Mouse (Mus musculus) retina, adult 2 months (tissue): ENCODE data around the gene Ttll4.

Experiments used
- DNase-seq: peaks from one replicate; pipeline ENCODE4 v3.0.0-alpha.2; 2012; ENCODE audit warnings: low read depth, low spot score

The Ttll4 gene

DNA sequence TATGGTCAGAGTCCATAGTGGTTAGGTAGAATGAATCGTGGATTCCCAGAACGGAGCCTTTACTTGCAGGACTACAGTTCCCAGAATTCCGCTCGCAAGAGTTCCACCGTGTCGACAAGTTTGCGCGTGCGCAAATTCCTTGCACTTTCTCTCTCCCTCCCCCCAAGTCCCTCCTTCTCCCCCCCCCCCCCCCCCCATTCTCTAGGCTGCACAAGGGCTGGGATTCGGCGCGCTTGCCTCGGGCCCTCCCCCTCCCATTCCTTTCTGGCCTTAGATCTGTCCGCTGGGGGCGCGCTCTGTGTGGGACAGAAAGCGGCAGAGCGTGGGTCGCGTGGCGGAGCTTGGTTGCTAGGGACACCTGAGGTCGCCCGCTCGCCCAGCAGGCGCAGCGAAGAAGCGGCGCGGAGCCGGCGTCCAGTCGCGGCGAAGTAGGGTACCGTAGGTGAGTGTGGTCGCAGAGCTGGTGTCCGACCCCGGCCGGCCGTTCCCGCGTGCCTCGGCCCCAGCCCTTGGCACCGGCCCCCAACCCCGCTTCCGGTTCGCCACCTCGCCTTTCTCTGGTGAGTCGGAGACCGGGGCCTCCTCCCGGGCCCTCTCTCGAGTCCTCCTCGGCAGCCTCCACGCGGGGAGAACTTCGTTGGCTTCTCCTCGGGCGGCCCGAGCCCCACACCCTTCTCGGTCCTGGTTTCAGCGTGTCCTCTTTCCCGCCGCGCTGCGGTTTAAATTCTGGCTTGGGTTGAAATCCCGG, at the start of gene Ttll4:
Gene Ttll4, plus strand, starts transcription at position 298 of the 748 bp plus-strand sequence.
- peak; percentile 96 for DNase-seq

DNA sequence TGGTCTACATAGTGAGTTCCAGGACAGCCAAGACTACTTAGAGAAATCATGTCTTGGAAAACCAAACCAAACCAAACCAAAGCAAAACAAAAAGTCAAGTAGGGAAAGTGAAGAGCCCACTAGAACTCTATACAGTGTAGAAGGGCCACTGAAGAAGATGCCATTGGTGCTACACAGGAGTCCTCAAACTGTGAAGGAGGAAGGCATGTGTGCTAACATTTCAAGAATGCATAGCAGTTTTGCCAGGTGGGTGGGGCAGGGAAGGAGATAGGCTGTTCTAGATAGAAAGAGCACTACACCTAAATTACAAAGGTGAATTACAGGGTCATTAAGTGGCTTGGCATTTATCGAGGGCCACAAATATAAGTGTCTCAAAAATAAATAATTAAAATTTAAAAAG, 37.4 kb upstream of the Ttll4 start:
- no peak for DNase-seq

DNA sequence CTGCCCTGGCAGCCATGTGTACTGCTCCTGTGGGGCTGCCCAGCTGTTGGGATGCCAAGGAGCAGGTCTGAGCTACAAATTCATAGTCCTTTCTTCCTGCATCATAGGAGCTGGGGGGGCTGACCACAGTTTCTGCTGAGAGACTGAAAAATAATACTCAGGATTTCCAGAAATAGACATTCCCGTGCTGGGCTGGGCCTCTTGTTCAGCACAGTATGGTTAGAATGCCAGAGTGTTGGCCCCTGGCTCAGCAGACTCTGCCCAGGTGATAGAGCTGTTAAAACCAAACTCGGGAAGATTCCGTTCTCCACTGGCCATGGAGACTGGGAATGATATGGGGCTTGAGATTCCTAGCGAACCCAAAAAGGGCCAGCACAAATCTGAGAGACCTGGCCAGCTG, 35.5 kb upstream of the Ttll4 start:
- DNase-seq, result no peak

DNA sequence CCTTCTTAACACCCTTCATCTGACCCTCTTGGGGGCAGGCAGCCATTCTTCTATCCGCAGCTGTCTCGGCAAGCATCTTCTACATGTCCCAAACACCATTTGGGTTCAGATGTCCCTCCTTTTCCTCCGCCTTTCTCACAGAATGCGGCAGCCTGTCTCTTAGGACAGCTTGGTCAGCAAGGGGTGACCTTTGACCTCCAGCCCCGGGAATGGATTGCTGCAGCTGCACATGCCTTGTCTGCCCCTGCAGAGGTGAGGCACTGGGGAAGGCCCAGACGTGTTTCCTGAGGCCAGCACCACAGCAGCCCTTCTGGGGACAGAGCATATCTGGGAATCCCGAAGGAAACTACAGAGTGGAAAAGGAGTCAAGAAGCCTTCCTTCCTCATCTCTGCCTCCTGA, 33.5 kb upstream of the Ttll4 start:
- DNase-seq, result no peak

DNA sequence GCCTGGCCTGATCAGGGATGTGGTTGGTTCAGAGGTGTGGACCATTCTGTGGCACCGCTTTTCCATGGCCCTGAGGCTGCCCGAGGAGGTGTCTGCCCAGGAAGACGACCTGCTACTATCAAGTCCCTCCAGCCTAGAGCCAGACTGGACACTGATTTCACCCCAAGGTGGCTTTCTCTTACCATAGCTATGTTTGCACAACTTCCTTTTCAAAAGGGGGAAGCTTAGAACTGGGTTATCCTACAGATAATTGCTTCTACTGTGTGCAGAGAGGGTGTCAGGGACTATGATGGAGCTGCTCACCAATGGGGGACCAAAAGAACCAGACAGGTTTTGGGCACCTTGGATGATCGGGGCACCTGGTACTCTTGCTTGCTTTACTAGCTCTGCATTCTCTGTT, 28.8 kb upstream of the Ttll4 start:
- no peak for DNase-seq

DNA sequence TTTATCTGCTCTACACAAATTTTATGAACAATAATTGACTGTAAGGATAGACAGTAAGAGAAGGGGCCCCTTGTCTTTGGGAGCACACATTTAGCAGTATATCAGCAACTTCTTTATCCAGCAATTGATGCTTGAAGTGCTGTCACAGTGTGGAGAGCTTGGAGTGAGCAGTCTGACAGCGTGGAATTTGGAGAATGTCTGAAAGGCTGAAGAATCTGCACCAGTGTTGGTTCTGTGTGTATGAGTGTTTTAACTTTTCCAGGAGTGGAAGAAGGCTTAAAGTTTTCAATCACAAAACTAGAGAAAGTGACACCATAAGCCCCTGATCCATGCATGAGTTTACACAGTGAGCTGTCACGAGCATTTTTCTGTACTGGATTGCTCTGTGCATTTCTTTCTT, 18.0 kb upstream of the Ttll4 start:
- no peak for DNase-seq

DNA sequence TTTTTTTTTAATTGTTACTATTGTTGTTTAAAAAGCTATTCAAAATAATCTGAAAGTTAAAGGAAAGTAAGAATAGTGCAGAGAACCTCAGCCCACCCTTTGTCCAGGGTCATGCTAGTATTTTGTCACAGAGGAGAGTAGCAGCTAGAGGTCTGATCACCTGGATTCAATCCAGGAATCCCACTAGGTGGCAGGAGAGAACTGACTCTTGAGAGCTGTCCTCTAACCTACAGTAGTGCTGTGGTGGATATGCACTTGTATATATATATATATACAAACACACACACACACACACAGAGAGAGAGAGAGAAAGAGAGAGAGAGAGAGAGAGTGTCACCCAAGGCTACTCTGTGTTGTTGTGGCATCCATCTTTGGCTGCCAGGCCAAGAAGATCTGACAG, 17.6 kb upstream of the Ttll4 start:
- no peak for DNase-seq

DNA sequence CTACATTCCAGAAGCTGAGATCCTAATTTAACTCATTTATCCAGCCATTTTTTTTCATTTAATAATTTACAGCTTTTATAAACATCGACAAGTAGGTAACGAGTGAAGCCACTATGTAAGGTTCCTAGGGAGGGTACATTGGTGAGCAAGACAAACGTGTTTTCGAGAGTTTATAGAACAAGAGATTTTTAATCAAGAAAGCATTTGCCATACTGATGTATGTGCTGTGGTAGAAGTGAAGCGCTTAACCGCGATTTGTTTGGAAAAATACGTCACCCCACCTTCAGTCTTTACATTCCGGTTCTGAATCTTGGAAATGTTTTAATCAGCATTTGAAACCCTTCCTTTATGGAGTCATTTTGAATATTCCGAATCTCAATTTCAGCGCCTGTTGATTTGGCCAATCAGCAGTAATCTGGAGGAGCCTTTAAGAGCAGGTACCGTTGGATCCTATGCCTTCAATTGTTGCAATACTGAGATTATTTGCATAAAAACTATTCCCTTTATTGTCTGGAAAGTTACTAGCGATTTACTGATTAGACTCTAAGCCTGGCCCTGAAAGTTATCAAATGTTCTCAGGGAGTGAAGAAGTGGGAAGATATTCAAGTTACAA, 814 bp downstream of the Ttll4 start:
- no peak for DNase-seq

DNA sequence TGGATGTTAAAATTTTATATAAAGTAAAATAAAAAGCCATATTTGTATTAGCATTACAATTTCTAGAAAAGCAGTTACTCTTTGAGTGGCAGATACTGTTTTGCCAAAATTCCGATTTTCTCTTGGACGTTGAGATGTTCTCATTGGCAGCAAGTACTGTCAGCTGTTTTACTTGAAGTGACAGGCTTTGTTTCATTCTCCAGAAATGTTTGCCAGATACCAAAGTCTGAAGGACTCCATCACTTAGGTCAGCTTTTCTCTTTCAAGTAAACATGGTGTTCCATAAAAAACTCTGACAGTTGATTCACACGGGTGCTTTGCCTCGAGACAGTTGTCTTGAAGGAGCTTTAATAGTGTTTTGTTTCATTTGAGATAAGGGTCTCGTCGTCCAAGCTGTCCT, 3.6 kb downstream of the Ttll4 start:
- no peak for DNase-seq

DNA sequence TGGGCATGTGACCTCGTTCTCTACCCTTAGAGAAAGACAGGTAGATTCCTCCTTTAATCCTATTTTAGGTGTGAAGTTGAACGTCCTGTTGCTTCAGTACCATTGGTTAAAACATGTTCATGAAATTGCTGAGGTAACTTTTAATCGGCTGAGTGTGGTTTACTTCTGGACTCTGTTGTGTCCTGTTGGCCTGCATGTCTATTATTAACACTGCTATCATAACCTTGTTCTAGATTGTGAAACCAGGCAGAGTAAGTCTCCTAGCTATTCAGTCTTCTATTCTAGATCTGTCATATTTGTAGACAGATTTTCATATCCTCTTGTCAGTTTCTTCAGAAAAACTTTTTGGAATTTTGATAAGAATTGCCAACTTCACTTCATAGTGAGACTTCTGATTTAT, 6.8 kb downstream of the Ttll4 start:
- no peak for DNase-seq

DNA sequence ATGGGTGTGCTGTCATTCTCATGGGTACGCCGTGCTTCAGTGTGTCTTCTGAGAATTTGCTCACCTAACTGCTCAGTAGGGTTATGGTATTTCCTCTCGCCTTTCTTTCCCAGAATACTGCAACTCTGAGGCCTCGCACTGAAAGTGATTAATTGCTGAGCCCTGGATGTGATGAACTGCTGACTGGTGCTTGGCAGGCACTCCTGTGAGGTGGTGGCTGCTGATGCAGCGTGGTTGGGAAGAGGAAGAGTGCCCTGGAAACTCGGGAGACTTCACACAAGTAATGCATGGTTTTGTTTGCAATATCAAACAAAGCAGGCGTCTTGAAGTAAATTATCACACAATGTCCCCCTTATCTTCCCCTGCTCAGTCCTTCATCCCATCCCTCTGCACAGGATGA, 11.2 kb downstream of the Ttll4 start:
- no peak for DNase-seq

DNA sequence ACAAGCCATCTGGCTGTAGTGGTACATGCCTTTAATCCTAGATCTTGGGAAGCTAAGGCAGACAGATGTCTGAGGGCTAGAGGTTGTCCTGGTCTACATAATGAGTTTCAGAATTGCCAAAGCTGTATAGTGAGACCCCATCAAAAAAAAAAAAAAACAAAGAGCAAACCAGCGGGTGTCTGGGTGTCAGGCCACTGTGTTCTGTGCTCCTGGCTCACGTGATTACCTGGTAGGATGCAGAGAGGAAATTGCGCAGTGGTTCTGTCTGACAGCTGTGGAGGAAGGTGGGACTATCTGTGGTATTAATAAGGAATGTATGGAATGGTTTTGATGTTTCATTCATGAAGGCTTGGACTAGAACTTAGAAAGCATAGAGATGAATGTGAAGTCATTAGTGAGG, 15.3 kb downstream of the Ttll4 start:
- no peak for DNase-seq

DNA sequence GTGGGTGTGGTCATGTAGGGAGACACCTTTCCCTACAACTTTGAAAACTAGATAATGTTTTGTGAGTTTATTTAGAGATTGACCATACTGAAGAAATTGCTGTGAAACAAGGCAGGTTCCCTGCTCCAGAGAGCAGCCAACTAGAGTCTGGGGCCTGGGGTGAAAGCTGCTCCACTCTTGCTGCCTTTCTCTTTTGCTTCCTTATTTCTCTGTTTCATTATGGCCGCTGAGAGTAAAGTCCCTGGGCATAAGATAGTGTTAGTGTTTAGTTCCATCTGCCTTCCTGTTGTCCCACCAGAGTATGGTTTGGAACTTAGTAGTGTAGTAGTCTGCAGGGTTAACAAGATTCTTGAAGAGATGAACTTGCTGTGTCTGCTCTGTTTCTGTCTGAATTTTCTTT, 16.3 kb downstream of the Ttll4 start:
- no peak for DNase-seq

DNA sequence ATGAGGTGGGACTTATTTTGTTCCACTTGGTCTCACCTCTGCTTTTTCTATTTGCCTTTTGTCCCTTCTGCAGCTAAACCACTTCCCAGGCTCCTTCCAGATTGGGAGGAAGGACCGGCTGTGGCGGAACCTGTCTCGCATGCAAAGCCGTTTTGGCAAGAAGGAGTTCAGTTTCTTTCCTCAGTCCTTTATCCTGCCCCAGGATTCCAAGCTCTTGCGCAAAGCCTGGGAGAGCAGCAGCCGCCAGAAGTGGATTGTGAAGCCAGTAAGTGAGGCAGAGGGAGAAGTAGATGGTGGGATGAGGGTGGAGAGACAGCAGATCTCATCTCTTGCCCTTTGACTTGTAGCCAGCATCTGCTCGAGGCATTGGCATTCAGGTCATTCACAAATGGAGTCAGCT, 25.6 kb downstream of the Ttll4 start:
- DNase-seq, result no peak

DNA sequence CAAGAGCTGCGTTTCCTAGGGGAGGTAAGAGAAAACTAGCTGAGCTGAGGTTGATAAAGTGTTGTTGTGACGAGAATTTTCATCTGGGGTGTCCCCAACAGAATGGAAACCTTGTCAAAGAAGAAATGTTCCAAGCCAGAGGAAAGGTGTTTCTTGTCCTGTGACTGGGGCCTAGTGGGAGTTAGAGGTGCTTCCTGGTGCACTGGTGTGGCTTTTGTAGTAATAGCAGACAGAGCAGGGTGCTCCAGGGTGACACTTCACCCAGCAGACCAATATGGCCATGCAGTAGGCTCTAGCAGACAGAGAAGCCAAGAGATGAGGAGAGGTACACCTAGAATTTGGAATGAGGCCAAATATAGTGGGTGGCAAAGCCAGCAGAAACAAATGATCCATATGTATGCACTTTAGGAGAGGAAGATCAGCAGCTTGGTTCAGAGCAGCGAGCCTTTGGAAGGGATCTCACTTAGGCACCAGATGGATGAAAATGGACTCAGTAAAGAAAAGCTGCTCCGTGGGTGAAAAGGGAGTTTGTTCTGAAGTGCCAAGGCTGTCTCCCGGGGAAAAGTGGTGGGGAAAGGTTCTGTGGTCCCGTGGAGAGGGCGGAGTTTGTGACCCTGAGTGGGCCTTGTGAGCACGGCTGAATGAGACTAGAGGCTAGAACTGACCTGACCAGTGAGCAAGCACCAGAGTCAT, 32.5 kb downstream of the Ttll4 start:
- no peak for DNase-seq

DNA sequence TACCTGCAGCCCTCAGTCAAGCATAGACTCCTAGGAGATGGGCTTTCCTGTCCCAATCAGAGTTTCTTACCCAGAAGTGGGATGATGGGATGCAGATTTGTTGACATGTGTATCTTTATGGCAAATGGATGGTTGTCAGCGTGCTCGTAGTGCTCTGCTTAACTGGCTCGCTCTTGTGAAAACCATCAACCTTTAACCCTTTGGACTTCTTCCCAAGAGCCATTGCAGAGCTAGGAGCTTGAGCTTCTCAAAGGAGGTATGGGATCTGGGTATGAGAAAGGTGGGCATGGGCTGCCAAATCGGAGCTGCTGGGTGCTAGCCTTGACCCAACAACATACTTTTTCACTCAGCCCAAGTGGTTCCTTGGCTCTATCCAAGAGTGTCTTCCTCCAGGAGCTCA, 34.3 kb downstream of the Ttll4 start:
- no peak for DNase-seq

DNA sequence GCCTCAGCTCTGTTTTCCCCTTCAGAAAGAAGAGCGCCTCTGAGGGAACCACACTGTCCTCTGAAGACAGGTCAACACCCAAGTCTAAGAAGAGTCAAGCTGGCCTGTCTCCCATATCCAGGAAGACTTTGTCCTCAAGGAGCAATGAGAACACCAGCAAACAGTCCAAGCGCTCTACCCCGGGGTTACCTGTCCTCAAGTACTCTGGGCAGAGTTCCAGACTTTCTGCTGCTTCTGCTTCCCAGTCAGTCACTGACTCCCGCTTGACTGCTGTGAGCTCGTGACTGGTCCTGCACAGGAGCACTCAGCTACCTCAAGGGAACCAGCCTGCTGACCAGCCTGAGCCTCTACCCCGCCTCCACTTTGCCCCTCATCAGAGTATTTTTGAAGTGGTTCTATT, 35.9 kb downstream of the Ttll4 start:
- DNase-seq, result no peak

DNA sequence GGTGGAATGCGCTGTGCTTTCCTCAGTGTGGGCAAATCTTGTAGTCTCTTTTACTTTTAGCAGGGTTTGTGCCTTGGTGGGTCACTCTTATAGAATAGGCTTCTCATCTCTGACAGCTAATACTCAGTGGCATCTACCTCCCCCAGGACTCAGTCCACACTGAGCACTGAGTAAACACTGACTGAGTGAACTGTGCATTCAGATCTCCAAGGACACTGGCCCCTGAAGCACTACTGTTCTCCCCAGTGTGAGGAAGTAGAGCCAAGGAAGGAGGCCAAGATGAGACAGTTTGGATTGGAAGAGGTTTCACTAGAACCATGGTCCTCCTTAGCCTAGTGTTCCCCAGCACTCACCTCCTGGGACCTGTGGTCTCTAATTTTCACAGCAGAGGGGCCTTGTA, 36.8 kb downstream of the Ttll4 start:
- DNase-seq, result no peak

DNA sequence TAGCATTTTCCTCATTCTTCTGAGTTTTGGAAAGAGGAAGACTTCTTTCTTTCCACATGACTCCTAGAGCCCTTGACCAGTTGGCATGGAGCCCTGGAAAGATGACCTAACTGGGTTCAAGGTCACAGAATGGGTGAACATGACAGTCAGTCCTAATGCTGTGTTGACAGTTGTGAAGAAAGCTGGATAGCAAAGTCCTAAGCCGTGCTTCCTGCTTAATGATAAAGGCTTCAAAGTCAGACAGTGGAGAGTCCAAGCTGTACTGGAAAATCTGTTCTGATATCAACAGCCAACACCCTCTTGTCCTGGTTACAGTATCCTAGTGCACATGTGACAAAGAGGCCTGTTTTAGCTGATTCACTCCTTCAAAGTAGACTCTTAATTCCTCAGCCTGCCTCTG, 37.2 kb downstream of the Ttll4 start:
- no peak for DNase-seq

DNA sequence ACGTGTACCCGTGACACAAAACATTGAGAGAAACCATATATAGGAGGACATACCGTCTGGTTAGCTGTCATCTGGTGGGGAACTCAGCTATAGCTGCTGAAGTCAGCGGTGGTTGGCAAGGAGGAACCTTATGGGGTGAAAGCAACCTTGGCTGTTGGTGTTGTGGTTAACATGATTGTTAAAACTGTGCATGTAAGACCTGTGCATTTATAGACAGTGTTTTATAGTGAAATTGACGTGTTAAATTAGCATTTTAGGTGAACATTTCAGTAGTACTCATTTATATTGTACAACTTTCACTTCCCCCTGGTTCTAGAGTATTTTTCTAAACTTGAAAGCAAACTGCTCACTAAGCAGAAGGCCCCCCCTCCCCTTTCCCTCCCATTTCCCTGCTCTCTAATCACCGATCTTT, 40.6 kb downstream of the Ttll4 start:
- DNase-seq, result no peak

DNA sequence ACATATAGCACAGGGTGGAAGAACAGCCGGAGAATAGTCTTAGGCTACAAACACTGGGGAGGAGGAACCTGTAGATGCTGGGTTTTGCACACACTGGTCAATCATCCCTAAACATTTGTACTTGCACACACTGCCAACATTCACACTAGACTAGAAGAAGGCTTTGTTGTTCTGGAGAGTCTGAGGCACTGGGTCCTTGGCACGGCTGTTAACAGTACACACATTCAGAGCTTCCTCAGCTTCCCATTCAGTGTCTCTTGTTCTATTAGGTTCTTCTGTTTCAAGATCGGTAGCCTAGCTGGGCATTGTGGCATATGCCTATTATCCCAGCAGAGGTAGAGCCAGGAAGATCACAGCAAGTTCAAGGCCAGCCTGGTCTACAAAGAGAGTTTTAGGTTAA, 42.6 kb downstream of the Ttll4 start:
- no peak for DNase-seq

DNA sequence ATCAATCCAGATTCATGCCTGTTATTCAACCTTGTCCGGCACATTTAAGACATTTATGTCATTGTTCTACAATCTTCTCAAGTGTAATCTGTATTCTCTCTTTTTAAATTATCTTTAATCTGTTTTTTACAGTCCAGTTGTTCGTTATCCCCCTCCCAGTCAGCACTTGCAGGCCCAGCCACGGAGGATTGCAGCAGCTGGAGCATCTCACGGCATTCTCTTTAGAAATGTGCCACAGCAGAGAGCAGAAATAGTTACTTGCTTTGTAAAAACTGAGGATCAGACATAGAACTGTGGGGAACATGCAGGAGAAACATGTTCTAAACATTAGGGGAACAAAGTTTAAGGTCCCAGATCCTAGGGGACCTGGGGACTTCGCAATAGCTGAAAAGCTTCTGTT, 43.5 kb downstream of the Ttll4 start:
- no peak for DNase-seq

DNA sequence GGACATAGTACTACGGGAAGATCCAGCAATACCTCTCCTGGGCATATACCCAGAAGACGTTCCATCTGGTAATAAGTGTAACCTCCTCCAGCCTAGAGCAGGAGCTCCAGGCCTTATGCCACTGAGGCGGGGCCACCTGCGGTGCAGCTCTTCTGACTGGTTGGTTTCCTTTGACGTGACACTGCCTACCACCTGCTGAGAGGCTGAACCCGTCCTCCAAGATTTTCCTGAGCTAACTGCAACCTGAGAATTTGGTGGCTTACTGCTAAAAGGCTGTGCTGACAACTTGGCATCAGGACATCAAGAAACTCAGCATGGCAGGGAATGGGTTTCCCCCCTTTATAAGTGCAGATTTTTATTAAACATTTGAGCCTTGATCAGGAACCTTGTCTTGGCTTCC, 48.0 kb downstream of the Ttll4 start:
- DNase-seq, result no peak
